Mouse (Mus musculus) megakaryocyte, adult 5-6 weeks (primary cell): ENCODE data around the gene Setd1b. TPM values are rescaled to one million over a fixed set of nuclear protein-coding genes. Genes with fewer than 3 reads are reported as not detected.

Experiments
- ATAC-seq: 2 replicates; pipeline ENCODE4 v1.8.0; 2016; ENCODE audit warnings: mild to moderate bottlenecking, inconsistent platforms; ENCODE audit not compliant: poor library complexity, severe bottlenecking
- total RNA-seq, 2 experiments: library from RNA; stranded (forward) in 1 of 2; stranded (reverse) in 1 of 2; fragments of 153-499, 151-499 nt in 1 of 2; fragments of 221-1000, 200-1000 nt in 1 of 2; gene quantifications; 2 replicates each; pipeline versions ENCODE4 v1.2.3 to v1.2.4; 2015 to 2017

Setd1b gene
- total RNA-seq, 2 experiments from 2014 or later = 4.1 to 40.4 TPM

DNA sequence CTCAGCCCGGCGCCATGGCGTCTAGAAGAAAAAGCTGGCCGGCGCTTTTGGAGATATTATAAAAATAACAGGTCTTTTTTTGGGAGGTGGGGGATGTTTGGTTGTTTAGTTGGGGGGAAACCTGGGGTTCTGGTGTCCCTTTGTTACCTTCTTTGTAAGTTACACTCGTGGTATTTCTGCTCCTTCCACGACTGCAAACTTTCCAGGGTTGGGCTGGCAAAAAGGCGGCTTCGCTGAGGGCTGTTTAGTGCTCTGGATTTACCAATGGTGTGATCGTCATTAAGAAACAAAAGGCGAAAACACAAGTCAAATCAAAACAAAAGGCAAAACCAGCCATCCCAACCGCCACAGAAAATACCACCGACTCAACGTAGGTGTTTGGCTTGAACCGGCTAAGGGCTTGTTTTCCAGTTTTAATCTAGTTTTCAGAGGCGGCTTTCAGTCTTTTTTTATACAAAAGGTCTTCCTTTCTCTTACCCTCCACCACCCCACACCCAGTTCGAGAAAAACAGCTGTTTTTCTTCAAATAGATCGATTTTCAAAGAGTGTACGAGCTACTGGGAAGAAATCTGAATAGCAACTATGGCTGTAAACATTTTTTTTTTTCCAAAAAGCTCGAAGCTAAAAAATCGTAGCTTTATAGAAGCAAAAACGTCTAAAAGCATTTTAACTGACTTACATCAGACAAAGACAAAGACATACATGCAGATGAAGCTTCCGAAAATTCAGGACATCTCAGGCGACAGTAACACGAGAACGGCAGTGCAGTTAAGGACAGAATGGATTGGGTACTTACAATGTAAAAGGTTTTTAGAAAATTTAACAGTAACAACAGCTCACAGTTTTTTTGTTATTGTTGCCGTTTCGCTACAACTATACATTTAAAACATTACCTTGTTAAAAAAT, 2.0 kb upstream of the Setd1b start:
- no peak for ATAC-seq

DNA sequence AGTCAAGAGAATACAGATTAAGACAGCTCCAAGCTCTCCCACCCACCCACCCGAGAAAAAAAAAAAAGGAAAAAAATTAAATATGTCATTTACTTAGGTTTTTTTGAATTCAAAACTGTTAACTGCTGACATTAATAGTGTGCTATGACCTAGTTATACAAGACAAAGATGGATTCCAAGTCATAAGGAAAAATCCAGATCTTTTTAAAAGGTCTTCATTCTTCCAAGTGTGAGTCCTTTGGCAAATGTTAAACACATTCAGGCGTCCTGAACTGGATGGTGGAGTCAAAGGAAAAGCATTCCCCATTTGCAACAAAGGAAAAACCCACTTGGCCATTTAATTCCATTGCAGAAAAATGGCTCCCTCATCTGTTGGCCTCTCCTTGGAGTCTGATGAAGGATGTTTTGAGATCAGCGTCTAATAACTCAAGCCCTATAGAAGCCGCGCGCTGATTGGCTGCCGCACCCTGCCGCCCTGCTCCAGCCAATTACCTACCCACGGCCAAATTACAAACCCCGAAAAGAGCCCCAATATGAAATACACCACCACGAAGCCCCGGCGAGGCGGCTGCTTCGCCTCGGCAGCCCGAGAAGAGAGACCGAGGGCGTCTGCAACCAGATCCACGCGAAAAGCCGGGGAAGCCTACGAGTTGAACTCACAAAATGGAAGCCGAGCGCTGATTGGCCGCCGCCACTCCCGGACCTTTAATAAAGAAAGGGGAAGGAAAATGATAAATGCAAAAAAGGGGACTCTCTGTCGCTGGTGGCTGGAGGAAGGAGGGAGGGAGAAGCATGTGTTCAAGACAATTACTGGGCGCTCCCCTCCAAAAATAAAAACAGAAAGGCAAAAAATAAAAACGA, 1.1 kb upstream of the Setd1b start:
- peak; percentile 45 for ATAC-seq

DNA sequence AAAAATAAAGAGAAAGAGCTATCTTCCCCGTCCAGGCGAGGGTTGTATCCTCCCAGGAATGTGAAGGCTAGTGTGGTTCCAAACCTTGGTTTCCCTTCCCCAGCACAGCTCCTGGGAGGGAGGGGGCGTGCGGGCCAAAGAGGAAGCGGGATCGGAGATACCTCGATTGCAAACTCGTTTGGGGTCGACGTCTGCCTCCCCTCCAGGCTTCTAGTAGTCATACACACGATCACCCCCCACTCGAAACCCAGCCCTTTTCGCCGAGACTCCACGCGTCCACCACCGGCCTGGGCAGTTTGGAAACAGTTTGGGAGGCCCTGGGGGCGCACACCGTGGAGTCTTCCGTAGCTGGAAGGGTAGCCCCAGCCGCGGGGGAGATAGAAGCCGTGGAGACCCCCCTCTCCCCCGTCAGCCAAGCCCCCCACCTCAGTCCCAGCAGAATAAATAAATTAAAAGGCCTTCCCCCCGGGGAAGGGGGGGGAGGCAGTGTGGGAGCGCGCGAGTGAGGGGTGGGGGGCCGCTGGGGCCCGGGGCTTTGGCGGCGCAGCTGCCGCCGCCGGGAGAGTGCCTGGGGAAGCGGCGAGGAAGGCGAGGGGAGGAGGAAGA, 335 bp upstream of the Setd1b start:
- ATAC-seq = peak; percentile 10; the same call in 1 of the 2 replicates

DNA sequence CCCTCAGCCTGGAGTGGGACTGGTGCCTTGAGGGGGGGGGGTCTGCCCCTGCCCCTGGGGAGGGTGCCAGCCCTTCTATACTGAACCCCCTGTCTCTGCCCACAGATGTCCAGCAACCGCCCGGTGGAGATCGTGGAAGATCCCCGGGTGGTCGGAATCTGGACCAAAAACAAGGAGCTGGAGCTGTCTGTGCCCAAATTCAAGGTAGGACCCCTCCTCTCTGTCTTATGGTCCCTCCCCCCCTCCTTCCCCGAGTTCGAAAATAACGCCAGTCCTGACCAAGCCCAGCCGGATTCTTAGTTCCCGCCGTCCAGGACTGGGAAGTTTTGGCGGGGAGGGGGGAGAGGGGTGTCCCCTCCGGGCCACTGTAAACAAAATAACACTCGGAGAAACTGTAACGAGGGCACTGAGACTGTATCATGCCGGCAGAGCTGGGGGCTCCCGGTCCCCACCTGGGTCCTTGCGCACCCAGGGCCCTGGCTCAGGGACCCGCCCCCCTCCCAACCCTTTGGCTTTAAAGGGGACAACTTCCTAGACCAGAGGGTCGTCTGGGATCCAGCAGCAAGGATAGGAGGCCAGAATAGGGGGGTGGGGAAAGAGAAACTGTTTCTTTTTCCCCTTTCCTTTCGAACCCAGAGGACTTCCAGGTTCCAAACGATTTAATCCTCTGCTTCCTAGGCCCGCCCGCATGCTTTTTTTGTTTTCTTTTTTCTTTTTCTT, 1.4 kb downstream of the Setd1b start:
- ATAC-seq = no peak

DNA sequence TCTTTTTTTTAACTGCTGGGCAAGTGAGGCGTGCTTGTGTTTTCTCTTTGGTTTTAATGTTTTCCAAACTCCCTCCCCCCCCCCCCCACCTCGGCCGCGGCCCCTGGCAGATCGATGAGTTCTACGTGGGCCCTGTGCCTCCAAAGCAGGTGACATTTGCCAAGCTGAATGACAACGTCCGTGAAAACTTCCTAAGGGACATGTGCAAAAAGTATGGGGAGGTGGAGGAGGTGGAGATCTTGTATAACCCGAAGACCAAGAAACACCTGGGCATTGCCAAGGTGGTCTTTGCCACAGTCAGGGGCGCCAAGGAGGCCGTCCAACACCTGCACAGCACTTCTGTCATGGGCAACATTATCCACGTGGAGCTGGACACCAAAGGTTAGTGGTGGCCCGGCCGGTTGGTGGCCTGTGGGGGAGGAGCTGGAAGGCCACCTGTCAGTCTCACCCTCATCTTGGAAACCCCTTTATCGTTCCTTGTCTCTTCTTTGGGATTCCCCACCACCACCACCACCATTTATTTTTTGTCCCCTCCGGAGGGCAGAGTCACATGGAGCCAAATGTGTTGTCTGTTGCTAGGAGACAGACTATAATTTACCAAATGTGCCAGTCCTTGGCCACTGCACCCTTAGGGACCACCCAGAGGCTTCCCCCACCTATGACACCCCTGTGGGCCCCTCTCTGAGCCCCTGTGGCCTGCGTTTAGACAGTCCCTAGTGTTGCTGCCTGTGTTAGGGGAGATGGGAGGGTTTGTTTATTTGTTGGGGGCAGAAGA, 2.2 kb downstream of the Setd1b start:
- no peak for ATAC-seq

DNA sequence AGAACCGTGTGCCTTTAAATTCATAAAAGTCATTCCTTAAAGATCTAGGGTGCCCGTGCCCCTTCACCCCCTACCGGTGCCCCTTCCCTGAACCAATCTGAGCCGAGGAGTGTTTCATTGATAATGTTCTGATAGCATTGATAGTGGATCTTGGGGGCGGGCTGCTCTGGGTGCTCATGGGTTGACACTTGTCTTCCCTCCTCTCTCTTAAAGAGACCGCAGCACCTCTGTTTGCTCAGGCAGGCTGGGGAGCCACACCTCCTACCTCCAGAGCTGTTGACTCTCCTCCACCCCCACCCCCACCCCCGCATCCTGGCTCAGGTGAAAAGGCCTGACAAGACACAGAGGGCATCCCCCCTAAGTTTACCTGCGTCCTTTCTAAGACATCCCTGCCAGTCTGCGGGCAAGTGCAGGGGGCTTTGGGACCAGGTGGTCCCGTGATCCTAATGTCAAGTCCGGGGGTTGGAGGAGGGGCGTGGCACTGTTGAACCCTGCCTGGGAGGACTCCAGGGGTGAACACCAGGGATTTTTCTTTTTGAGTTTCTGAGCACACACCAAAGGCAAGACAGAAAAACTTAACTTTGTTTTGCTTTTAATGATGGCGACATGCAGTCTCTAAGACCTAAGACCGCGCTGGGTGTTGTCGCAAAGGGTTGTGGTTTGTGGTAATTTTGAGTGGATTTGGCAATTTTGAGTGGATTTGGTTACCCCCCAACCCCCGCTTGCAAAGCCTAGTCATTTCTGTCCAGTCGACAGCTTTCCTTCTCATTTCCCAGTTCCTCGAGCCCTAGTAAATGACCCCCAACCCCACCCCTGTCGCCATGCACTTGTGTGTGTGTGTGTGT, 3.0 kb downstream of the Setd1b start:
- peak; percentile 21; the same call in 1 of the 2 replicates for ATAC-seq

DNA sequence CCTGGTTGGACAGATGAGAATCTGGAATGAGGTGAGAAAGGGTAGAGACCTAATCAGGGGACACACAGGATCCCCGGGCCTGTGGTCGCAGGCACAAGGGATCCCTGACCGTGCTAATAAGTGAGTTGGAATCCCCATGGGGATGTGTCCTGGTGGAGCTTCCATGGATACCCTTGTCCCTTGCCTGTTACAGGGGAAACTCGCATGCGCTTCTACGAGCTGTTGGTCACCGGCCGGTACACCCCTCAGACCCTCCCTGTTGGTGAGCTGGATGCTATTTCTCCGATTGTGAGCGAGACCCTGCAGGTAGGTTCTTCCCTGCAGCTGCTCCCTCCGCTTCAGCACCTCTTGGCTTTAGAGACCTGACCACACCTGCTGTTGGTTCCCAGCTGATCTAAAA, 4.4 kb downstream of the Setd1b start:
- ATAC-seq = no peak

DNA sequence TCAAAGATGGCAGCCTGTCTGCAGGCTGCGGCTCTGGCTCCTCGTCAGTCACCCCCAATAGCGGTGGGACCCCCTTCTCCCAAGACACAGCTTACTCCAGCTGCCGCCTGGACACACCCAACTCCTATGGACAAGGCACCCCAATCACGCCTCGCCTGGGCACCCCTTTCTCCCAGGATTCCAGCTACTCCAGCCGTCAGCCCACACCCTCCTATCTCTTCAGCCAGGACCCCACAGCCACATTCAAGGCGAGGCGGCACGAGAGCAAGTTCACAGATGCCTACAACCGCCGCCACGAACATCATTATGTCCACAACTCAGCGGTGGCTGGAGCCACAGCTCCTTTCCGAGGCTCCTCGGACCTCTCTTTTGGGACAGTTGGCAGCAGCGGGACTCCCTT, 5.6 kb downstream of the Setd1b start:
- no peak for ATAC-seq

DNA sequence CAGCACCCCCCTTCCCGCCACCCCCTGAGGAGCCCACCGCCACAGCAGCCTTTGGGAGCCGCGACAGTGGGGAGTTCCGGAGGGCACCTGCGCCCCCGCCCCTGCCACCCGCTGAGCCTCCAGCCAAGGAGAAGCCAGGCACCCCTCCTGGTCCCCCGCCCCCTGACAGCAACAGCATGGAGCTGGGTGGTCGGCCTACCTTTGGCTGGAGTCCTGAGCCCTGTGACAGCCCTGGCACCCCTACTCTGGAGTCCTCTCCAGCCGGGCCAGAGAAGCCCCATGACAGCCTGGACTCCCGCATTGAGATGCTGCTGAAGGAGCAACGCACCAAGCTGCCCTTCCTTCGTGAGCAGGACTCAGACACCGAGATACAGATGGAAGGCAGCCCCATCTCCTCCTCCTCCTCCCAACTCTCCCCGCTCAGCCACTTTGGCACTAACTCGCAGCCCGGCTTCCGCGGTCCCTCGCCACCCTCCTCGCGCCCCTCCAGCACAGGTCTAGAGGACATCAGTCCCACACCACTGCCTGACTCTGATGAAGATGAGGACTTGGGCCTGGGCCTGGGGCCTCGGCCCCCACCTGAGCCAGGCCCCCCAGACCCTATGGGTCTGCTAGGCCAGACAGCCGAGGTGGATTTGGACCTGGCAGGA, 6.2 kb downstream of the Setd1b start:
- no peak for ATAC-seq

DNA sequence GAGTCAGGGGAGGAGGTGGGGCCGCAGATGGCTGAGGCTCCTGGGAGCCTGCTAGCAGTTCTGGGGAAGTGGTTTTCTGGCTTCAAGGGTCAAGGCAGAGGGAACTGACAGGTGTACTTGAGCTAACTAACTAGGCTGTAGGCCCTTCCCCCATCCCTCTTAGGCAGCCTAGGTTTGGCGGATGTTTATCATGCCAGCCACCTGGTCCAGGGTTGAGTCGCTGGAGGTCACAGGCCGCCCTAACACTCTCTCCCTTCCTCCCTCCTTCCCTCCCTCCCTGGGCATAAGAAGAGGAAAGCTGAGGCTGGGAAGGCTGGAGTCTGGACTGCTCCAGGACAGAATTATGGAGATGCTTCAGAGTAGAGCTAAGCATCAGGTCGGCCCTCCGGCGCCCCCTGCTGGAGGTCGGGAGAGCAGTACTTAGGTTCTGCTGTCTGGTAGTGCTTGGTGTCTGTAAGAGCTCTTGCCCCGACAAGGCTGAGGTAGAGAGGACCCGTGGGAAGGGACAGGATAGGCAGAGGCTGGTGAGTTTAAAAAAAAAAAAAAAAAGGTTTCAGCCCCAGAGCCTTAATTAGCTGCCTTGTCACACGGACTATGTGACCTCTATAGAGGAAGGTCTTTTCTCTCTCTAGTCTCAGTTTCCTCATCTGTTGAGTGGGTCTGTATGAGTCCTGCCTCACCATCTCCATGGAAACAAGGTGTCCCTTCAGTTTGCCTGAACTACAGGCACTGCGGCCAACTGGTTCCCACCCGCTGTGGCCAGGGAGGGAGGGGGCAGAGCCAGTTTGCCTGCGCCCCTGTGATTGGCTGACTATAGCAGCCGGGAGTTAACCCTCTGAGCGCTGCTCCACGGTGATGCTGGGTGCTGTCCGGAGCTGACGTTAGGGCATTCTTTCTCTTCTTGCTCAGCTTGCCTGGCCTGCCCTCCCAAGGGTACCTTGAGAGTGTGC, 7.7 kb downstream of the Setd1b start:
- peak; percentile 55 for ATAC-seq

DNA sequence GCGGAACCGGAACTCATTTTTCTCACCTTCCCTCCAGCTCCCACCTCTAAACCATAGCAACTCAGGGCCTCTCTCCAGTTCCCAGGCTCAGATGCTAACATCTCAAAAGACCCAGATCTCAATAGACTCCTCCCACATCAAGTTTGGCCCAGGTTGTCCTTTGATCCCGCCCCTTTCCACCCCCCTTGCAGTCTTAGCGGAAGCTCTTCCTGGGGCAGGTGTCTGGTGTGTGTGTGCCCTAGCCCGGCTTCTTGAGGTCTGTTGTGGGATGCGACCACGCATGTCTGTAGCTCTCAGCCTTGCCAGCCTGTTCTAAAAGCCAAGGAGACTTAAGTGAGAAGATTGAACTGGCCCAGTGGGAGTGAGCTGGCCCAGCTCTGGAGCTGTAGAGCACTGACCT, 8.6 kb downstream of the Setd1b start:
- peak; percentile 29 for ATAC-seq

DNA sequence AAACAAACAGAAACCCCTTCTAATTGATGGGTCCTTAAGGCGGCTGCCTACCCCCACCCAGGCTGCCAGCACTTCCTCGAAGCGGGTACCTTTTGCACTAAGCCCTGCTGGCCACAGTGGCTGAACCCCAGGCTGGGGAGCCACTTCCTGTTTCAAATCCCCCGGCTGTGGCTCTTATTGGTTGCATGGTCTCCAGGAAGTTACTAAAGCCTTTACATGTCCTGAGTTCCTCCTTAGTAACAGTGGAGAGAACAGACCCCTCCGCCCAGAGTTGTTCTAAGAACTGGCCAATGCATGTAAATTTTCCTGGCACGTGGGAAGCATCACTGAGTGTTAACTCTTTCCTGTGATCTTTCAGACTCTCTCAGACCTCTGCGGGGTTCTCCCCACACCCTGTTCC, 9.1 kb downstream of the Setd1b start:
- ATAC-seq = peak; percentile 79

DNA sequence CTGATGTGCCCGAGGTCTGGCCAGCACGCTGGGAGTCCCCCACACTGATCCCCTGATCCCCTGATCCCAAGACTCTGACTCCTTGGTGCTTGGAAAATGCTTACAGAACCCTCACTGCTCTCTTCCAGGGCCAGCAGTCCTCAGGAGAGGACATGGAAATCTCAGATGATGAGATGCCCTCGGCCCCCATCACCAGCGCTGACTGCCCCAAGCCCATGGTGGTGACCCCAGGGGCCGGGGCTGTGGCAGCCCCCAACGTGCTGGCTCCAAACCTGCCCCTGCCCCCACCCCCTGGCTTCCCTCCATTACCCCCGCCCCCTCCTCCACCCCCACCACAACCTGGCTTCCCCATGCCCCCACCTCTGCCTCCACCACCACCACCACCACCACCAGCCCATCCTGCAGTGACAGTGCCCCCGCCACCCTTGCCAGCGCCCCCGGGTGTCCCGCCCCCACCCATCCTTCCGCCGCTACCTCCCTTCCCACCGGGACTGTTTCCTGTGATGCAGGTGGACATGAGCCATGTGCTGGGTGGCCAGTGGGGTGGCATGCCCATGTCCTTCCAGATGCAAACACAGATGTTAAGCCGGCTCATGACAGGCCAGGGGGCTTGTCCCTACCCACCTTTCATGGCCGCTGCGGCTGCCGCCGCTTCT, 9.8 kb downstream of the Setd1b start:
- no peak for ATAC-seq

DNA sequence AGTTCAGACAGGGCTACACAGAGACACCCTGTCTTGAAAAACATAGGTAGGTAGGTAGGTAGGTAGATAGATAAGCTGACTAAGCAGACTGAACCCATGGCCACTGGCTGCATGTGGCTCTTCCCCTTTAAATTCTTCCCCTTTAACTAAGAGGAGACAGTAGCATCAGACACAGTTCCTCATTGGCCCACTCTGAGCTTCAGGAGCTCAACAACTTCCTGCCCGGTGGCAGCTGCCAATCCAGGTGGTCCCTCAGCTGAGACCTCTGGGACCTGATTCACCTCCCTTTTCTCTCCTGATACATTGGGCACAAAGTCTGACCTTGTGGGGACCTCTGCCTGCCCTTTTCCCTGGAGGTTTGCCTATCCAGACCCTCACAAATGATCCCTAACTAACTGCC, 10.9 kb downstream of the Setd1b start:
- peak; percentile 25; the same call in 1 of the 2 replicates for ATAC-seq

DNA sequence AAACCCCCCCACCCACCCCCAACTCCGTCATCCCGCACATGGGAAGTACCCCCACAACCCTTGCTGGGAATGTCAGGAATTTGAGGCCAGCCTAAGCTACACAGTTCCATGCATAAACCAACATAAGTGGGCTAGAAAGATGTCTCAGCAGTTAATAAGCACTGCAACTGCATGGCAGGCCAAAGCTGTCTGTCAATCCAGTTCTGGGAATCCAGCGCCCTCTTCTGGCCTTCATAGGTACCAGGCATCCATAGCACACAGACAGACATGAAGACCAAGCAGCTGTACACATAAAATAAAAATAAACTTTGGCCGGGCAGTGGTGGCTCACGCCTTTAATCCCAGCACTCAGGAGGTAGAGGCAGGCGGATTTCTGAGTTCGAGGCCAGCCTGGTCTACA, 13.4 kb downstream of the Setd1b start:
- ATAC-seq = peak; percentile 35

DNA sequence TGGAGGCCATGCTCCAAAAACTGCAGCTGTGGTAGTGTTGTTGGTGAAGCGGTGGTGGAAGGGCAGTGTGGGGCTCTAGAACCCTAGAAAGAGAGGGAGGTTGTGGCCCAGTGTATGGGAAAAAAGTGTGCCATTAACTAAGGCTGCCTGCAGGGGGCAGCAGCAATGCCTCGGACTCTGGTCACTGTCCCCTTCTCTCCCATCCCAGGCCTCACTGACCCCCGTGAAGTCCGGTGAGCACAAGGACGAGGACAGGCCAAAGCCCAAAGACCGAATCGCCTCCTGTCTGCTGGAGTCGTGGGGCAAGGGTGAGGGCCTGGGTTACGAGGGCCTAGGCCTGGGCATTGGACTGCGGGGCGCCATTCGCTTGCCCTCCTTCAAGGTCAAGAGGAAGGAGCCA, 14.8 kb downstream of the Setd1b start:
- ATAC-seq = no peak

DNA sequence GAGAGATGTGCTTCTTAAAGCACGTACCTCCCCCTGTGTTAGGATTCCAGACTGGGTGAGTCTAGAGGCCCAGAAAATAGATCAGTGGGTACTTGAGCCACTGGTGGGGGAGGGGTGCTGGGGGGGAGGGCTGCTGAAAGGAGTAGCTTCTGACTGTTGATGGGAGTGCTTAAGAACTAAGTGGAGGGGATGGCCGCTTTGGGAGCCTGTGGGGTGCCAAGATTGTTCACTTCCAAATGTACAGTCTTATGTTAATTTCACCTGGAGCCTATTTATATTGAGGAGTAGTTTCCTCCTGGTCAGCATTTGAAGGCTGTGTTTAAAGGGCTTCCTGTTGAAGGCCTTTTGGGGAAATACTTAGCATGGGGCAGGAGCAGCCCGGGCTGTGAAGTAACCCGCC, 16.0 kb downstream of the Setd1b start:
- no peak for ATAC-seq
